In genomic region chr9:30943341-30943740, GRCm38 (mm10) we compare ENCODE assay signal across 8 mouse cellular contexts. TPM values are rescaled to one million over a fixed set of nuclear protein-coding genes. Genes with fewer than 3 reads are reported as not detected.
DNase-seq lines count a peak whose midpoint lies in the region; ATAC-seq and TF ChIP-seq lines count a peak whose summit lies in the region.

No protein-coding gene starts in this region.

- peaks cover 1% of the 10 kb centered on the region; the same call in 1 of the 2 replicates for H3K4me1 ChIP-seq in heart, adult 2 months (ENCODE audit: control insufficient read depth, insufficient read depth, low read length)
- H3K4me1 ChIP-seq in spleen, adult 2 months (ENCODE audit: control insufficient read depth, insufficient read depth, insufficient read length), result no peaks in the 10 kb centered on the region; the same call in 1 of the 2 replicates
- H3K4me1 ChIP-seq in limb, embryonic 15.5 days, result peaks cover 26% of the 10 kb centered on the region
- no peaks in the 10 kb centered on the region for H3K4me1 ChIP-seq in stomach, postnatal 0 days (replicated peaks; ENCODE audit: control insufficient read depth, insufficient read depth)

- TF ChIP-seq POLR2A in heart, adult 2 months (IDR thresholded peaks at IDR 0.05; ENCODE audit: insufficient read depth, low read depth, low read length), result no peak
- no peak for TF ChIP-seq POLR2A in spleen, adult 2 months (IDR thresholded peaks at IDR 0.05; ENCODE audit: low read depth, low read length)

- H3K27ac ChIP-seq in heart, adult 2 months, result no peak overlapping the region; the same call in 1 of the 2 replicates
- no peak overlapping the region for H3K27ac ChIP-seq in spleen, adult 2 months (ENCODE audit: insufficient read depth, low read length)
- no peak overlapping the region for H3K27ac ChIP-seq in limb, embryonic 15.5 days
- H3K27ac ChIP-seq in stomach, postnatal 0 days (replicated peaks), result peak overlapping the region; percentile 50; the same call in 1 of the 2 replicates

- TF ChIP-seq EP300 in heart, adult 2 months (IDR thresholded peaks at IDR 0.05; ENCODE audit: insufficient read depth, low read depth, low read length), result no peak
- no peak for TF ChIP-seq EP300 in stomach, postnatal 0 days (optimal IDR thresholded peaks at IDR 0.05)

- no peaks in the 10 kb centered on the region for H3K9me3 ChIP-seq in limb, embryonic 15.5 days
- no peaks in the 10 kb centered on the region for H3K9me3 ChIP-seq in stomach, postnatal 0 days (ENCODE audit: control insufficient read depth, low read length)

- H3K9ac ChIP-seq in heart, adult 2 months (ENCODE audit: low read depth, low read length), result peak overlapping the region; percentile 60
- peak overlapping the region; percentile 53 for H3K9ac ChIP-seq in limb, embryonic 15.5 days
- H3K9ac ChIP-seq in stomach, postnatal 0 days (ENCODE audit: low read length), result peak overlapping the region; percentile 64

- peak overlapping the region; percentile 49 for H3K4me3 ChIP-seq in heart, adult 2 months
- peak overlapping the region; percentile 17; the same call in 1 of the 2 replicates for H3K4me3 ChIP-seq in spleen, adult 2 months (ENCODE audit: extremely low read depth, insufficient read depth, insufficient read length)
- H3K4me3 ChIP-seq in limb, embryonic 15.5 days, result peak overlapping the region; percentile 57
- H3K4me3 ChIP-seq in stomach, postnatal 0 days (ENCODE audit: low read depth, low read length), result peak overlapping the region; percentile 60

- H3K4me2 ChIP-seq in limb, embryonic 15.5 days, result peak overlapping the region; percentile 100
- peak overlapping the region; percentile 95 for H3K4me2 ChIP-seq in stomach, postnatal 0 days (replicated peaks; ENCODE audit: low read depth)

- H3K79me2 ChIP-seq in heart, adult 2 months (replicated peaks; ENCODE audit: control insufficient read depth, insufficient read depth, low read length), result no peaks in the 10 kb centered on the region

- 3% methylated on average over 14 of the region's 14 CpGs for WGBS in heart, adult 2 months
- 6% methylated on average over 14 of the region's 14 CpGs for WGBS in spleen, adult 2 months
- 4% methylated on average over 14 of the region's 14 CpGs for WGBS in limb, embryonic 15.5 days
- WGBS in stomach, postnatal 0 days, result 1% methylated on average over 14 of the region's 14 CpGs

- H3K27me3 ChIP-seq in heart, adult 2 months (ENCODE audit: control insufficient read depth, insufficient read depth, low read length), result peaks cover 7% of the 10 kb centered on the region
- H3K27me3 ChIP-seq in spleen, adult 2 months (ENCODE audit: control insufficient read depth, insufficient read depth, low read length), result peaks cover 14% of the 10 kb centered on the region
- peaks cover 75% of the 10 kb centered on the region for H3K27me3 ChIP-seq in limb, embryonic 15.5 days
- peaks cover 3% of the 10 kb centered on the region; the same call in 1 of the 2 replicates for H3K27me3 ChIP-seq in stomach, postnatal 0 days (ENCODE audit: control insufficient read depth, insufficient read depth, low read length)

- no peaks in the 10 kb centered on the region for H3K36me3 ChIP-seq in heart, adult 2 months (ENCODE audit: control insufficient read depth, insufficient read depth, low read length)
- H3K36me3 ChIP-seq in spleen, adult 2 months (ENCODE audit: control insufficient read depth, insufficient read depth, low read length), result no peaks in the 10 kb centered on the region
- no peaks in the 10 kb centered on the region for H3K36me3 ChIP-seq in limb, embryonic 15.5 days
- H3K36me3 ChIP-seq in stomach, postnatal 0 days (ENCODE audit: control insufficient read depth, insufficient read depth, low read length), result no peaks in the 10 kb centered on the region

- ATAC-seq in limb, embryonic 15.5 days (ENCODE audit: insufficient number of reproducible peaks, low FRiP score, low TSS enrichment, low read depth), result 0 out of 2 replicates have a peak, but pooled peaks have one; percentile 11
- no peak for ATAC-seq in stomach, postnatal 0 days (ENCODE audit: low FRiP score, low TSS enrichment)
- ATAC-seq in cerebellum, adult (ENCODE audit: insufficient number of reproducible peaks, low FRiP score, low TSS enrichment), result no peak

- no peak for TF ChIP-seq CTCF in heart, adult 2 months (IDR thresholded peaks at IDR 0.05)
- TF ChIP-seq CTCF in spleen, adult 2 months (IDR thresholded peaks at IDR 0.05; ENCODE audit: extremely low read depth, insufficient read depth, insufficient read length, insufficient replicate concordance), result no peak
- no peak for TF ChIP-seq CTCF in stomach, postnatal 0 days (IDR thresholded peaks at IDR 0.05; ENCODE audit: low read depth)

- intact Hi-C loops in heart, adult 2 months (cut with DNase I), result no loop called here
- intact Hi-C loops in heart, postnatal 36 days (cut with DNase I), result loop anchor here (5.0 kb wide), 2 partner anchors 89 to 516 kb away; partner anchors contain the start of genes Snx19 and Zbtb44

- no peak for DNase-seq in heart, adult 2 months
- DNase-seq in heart, postnatal 36 days, result no peak
- DNase-seq in spleen, adult 2 months (ENCODE audit: low read depth in 1 of 2, low spot score in 2 of 2), result no peak
- no peak for DNase-seq in spleen, postnatal 36 days (ENCODE audit: low spot score in 2 of 2)
- no peak for DNase-seq in stomach, postnatal 0 days (ENCODE audit: low spot score)
- DNase-seq in natural killer cell, adult 2 months (ENCODE audit: low spot score in 2 of 2), result no peak

RNA-seq across cellular contexts. Expression of gene Adamts8, which starts 1.0 kb away (rescaled TPM):
- total RNA-seq in heart, adult 2 months (2021), result 1 to 10 TPM; 2.0 to 3.6 TPM
- 1.5 and 3.3 TPM in 2 replicates for polyA plus RNA-seq in heart, adult 2 months (2012; rRNA removed)
- total RNA-seq in heart, postnatal 36 days (2021), result 1 to 10 TPM; 3.2 to 4.0 TPM
- 0.83 and 1.3 TPM in 2 replicates for polyA plus RNA-seq in spleen, adult 2 months (2012; rRNA removed)
- 4.6 and 4.8 TPM in 2 replicates for polyA plus RNA-seq in limb, embryonic 15.5 days (2015; fragmentation: Nextera tagmentation; extraction: Ambion mirVana)
- 7.8 and 8.8 TPM in 2 replicates for polyA plus RNA-seq in stomach, postnatal 0 days (2015; fragmentation: Nextera tagmentation; extraction: Ambion mirVana)

RNA-seq across cellular contexts. Expression of gene Adamts15, which starts 21.1 kb away (rescaled TPM):
- 1 to 10 TPM; 7.6 to 8.5 TPM for total RNA-seq in heart, adult 2 months (2021)
- polyA plus RNA-seq in heart, adult 2 months (2012; rRNA removed), result 6.4 and 10.5 TPM in 2 replicates
- total RNA-seq in heart, postnatal 36 days (2021), result 1 to 10 TPM; 5.5 to 7.0 TPM
- 0.43 and 0.61 TPM in 2 replicates for polyA plus RNA-seq in spleen, adult 2 months (2012; rRNA removed)
- polyA plus RNA-seq in limb, embryonic 15.5 days (2015; fragmentation: Nextera tagmentation; extraction: Ambion mirVana), result 22.9 and 26.9 TPM in 2 replicates
- polyA plus RNA-seq in stomach, postnatal 0 days (2015; fragmentation: Nextera tagmentation; extraction: Ambion mirVana), result 1.9 and 2.6 TPM in 2 replicates
